Mouse (Mus musculus) neural tube, embryonic 12.5 days (tissue): ENCODE data around the gene Mpig6b. TPM values are rescaled to one million over a fixed set of nuclear protein-coding genes. Genes with fewer than 3 reads are reported as not detected.
A peak's percentile ranks its signal among the peaks of the same experiment; 100 is the strongest.
"Not testable (repeated sequence)": the region's sequence is repeated elsewhere in the genome, so short reads cannot be mapped to it uniquely, and the experiment has no call there.

Experiments used
- ATAC-seq: fragments of 200-750 bp; cut with Nextera tagmentation; 2 replicates; pipeline ENCODE4 v1.8.0; 2017; ENCODE audit warnings: low read depth, mild to moderate bottlenecking, moderate TSS enrichment, moderate library complexity; ENCODE audit not compliant: low FRiP score
- H3K27ac ChIP-seq: fragments of 300-500 bp; sonication (generic); 2 replicates; pipeline ENCODE4 v1.5.1; 2016
- H3K27me3 ChIP-seq: fragments of 300-500 bp; sonication (generic); replicated peaks from 2 replicates; pipeline ENCODE4 v1.6.1; 2016; ENCODE audit warnings: mild to moderate bottlenecking
- H3K36me3 ChIP-seq: fragments of 300-500 bp; sonication (generic); 2 replicates; pipeline ENCODE4 v1.6.1; 2016; ENCODE audit warnings: mild to moderate bottlenecking
- H3K4me1 ChIP-seq: fragments of 300-500 bp; sonication (generic); 2 replicates; pipeline ENCODE4 v1.6.1; 2016
- H3K4me2 ChIP-seq: fragments of 300-500 bp; sonication (generic); replicated peaks from 2 replicates; pipeline ENCODE4 v1.6.1; 2016; ENCODE audit warnings: mild to moderate bottlenecking
- H3K4me3 ChIP-seq: fragments of 300-500 bp; sonication (generic); 2 replicates; pipeline ENCODE4 v1.5.1; 2016
- H3K9ac ChIP-seq: fragments of 300-500 bp; sonication (generic); 2 replicates; pipeline ENCODE4 v1.6.1; 2016; ENCODE audit warnings: mild to moderate bottlenecking
- H3K9me3 ChIP-seq: fragments of 300-500 bp; sonication (generic); 2 replicates; pipeline ENCODE4 v1.6.1; 2016; ENCODE audit warnings: mild to moderate bottlenecking
- WGBS: fragments of 180-500 bp; shearing (Covaris S2); methylation state at CpG from one replicate; pipeline ENCODE4 v1.1.7; 2016; 5-methylcytosine and 5-hydroxymethylcytosine counted together
- polyA plus RNA-seq: library from polyadenylated mRNA; unstranded; fragments of >200 nt; fragmentation: Nextera tagmentation; extraction: Ambion mirVana; gene quantifications from 2 replicates; pipeline ENCODE4 v1.2.1, GENCODE M21; 2016

The Mpig6b gene
- polyA plus RNA-seq, 1 experiment from 2014 or later = 0.81 TPM

- Histone ChIP-seq H3K9ac (no peak overlapping the region), H3K27me3 (no peaks in the 10 kb centered on the region), H3K4me1 (peaks cover 22% of the 10 kb centered on the region), H3K9me3 (no peaks in the 10 kb centered on the region), H3K36me3 (no peaks in the 10 kb centered on the region), H3K27ac (no peak overlapping the region), H3K4me3 (no peak overlapping the region), H3K4me2 (no peak overlapping the region)
- 90% methylated on average over 4 of the region's 4 CpGs for WGBS
- no peak for ATAC-seq
These were observed 22.2 kb downstream of the Mpig6b start for GRCm38 (mm10) chr17:35043794-35044193.

GRCm38 (mm10) chr17:35039121-35039873 lies 26.7 kb downstream of the Mpig6b start:
- H3K4me1 ChIP-seq = no peaks in the 10 kb centered on the region
- WGBS = 87% methylated on average over 11 of the region's 11 CpGs
- no peak overlapping the region for H3K9ac ChIP-seq
- no peak overlapping the region for H3K4me2 ChIP-seq
- H3K27ac ChIP-seq = no peak overlapping the region
- ATAC-seq = no peak
- no peaks in the 10 kb centered on the region for H3K9me3 ChIP-seq
- no peaks in the 10 kb centered on the region for H3K36me3 ChIP-seq
- H3K4me3 ChIP-seq = no peak overlapping the region
- no peaks in the 10 kb centered on the region for H3K27me3 ChIP-seq

GRCm38 (mm10) chr17:35034896-35035295 lies 31.1 kb downstream of the Mpig6b start:
- Histone ChIP-seq H3K9me3 (no peaks in the 10 kb centered on the region), H3K4me3 (no peak overlapping the region), H3K9ac (no peak overlapping the region), H3K27me3 (no peaks in the 10 kb centered on the region), H3K36me3 (no peaks in the 10 kb centered on the region), H3K27ac (no peak overlapping the region), H3K4me1 (peaks cover 4% of the 10 kb centered on the region), H3K4me2 (no peak overlapping the region)
- 82% methylated on average over 6 of the region's 6 CpGs for WGBS
- no peak for ATAC-seq

GRCm38 (mm10) chr17:35033703-35034102 lies 32.3 kb downstream of the Mpig6b start:
- not testable (repeated sequence) for H3K27ac ChIP-seq

DNA sequence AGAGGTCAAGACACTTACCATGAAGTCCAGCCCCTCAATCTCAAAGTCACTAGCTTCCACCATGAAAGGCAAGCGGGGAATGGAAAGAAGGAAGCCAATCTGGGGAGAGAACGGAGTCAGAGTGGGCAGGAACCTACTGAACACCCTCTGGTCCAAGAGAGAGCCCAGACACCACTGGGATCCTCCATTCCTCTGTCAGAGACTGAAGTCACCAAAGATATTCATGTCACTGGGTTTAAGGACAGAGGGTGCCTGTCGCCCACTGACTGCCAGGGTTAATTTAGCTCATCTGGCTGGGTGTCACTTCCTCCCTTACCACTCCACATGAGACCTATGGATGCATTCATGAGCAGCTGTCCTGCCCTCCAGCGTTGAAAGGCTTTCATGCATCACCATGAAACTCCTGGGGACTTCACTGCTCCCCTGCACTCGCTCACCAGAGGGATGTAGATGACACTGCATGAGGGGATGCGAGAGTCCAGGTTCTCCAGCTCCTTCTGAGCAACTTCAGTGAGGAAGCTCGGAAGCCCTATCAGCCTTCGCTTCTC lies 33.6 kb downstream of the Mpig6b start:
- Histone ChIP-seq H3K27me3 (no peaks in the 10 kb centered on the region), H3K27ac (no peak overlapping the region), H3K4me2 (no peak overlapping the region), H3K9ac (no peak overlapping the region), H3K36me3 (no peaks in the 10 kb centered on the region), H3K4me1 (peaks cover 10% of the 10 kb centered on the region), H3K4me3 (no peak overlapping the region), H3K9me3 (no peaks in the 10 kb centered on the region)
- no peak for ATAC-seq
- 78% methylated on average over 8 of the region's 8 CpGs for WGBS

More at GRCm38 (mm10) chr17:35033703-35034102, 32.3 kb downstream of the Mpig6b start:
- not testable (repeated sequence) for H3K27me3 ChIP-seq, H3K36me3 ChIP-seq, H3K9me3 ChIP-seq, ATAC-seq, H3K4me2 ChIP-seq, H3K4me1 ChIP-seq, H3K4me3 ChIP-seq, H3K9ac ChIP-seq
- 76% methylated on average over 1 of the region's 1 CpGs for WGBS

GRCm38 (mm10) chr17:35031880-35032279 lies 34.1 kb downstream of the Mpig6b start:
- Histone ChIP-seq H3K9ac (no peak overlapping the region), H3K27ac (no peak overlapping the region), H3K4me1 (peaks cover 13% of the 10 kb centered on the region), H3K27me3 (no peaks in the 10 kb centered on the region), H3K4me2 (no peak overlapping the region), H3K4me3 (no peak overlapping the region), H3K36me3 (no peaks in the 10 kb centered on the region), H3K9me3 (no peaks in the 10 kb centered on the region)
- WGBS = 84% methylated on average over 7 of the region's 7 CpGs
- no peak for ATAC-seq

GRCm38 (mm10) chr17:35031272-35031671 lies 34.7 kb downstream of the Mpig6b start:
- H3K4me1 ChIP-seq = peaks cover 15% of the 10 kb centered on the region
- no peaks in the 10 kb centered on the region for H3K36me3 ChIP-seq
- H3K27me3 ChIP-seq = no peaks in the 10 kb centered on the region
- 91% methylated on average over 11 of the region's 11 CpGs for WGBS
- no peak for ATAC-seq
- no peak overlapping the region for H3K27ac ChIP-seq
- no peak overlapping the region for H3K4me3 ChIP-seq
- H3K9ac ChIP-seq = no peak overlapping the region
- no peak overlapping the region for H3K4me2 ChIP-seq
- H3K9me3 ChIP-seq = no peaks in the 10 kb centered on the region

GRCm38 (mm10) chr17:35029691-35030532 lies 36.1 kb downstream of the Mpig6b start:
- no peaks in the 10 kb centered on the region for H3K27me3 ChIP-seq
- peak overlapping the region; percentile 48 for H3K4me2 ChIP-seq
- no peak for ATAC-seq
- H3K9me3 ChIP-seq = no peaks in the 10 kb centered on the region
- 32% methylated on average over 19 of the region's 19 CpGs for WGBS
- H3K4me1 ChIP-seq = peaks cover 19% of the 10 kb centered on the region
- peak overlapping the region; percentile 38; the same call in 1 of the 2 replicates for H3K9ac ChIP-seq
- no peak overlapping the region for H3K27ac ChIP-seq
- no peak overlapping the region for H3K4me3 ChIP-seq
- H3K36me3 ChIP-seq = no peaks in the 10 kb centered on the region

GRCm38 (mm10) chr17:35028315-35028714 lies 37.7 kb downstream of the Mpig6b start:
- Histone ChIP-seq H3K27ac (no peak overlapping the region), H3K36me3 (no peaks in the 10 kb centered on the region), H3K9me3 (no peaks in the 10 kb centered on the region), H3K27me3 (no peaks in the 10 kb centered on the region), H3K4me1 (peaks cover 19% of the 10 kb centered on the region), H3K9ac (no peak overlapping the region), H3K4me3 (no peak overlapping the region), H3K4me2 (no peak overlapping the region)
- WGBS = 87% methylated on average over 2 of the region's 2 CpGs
- ATAC-seq = no peak

DNA sequence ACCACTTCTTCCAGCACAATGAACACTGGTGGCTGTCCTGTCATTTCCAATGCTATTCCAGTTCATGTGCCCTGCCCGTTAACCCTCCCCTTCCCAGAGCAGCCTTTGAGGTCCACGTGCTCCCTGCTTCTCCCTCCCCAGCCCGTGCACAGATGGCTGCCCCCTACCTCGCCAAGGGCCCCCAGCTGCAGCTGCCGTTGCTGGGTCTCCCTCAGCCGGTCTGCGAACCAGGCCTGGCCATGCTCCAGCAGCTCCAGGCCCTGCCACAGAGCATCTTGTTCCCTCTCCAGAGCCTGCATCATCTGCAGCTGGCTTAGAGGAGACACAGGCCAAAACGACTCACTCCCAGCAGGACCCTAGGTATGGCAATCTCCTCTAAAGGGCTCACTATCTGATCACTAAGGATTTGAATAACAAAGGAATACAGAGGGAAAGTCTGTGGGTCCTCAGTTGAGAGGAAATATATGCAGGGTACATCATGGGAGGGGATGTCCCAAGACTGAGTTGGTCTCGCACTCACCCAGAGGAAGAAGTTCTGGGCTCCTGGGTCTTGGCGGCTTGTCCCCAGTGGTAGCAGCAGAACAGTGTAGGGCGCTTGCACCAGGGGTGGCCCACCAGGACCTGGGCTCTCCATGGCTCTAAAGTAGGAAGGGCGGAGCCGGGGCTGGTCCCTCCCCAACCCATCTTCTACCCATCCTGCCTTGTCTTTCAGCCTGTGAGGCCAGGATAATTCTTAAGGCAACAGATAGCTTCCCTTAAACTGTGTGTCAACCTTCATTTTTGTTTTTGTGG lies 38.5 kb downstream of the Mpig6b start, which contains the start of gene Sapcd1:
Gene Sapcd1, minus strand, starts transcription at position 740 of the 792 bp plus-strand sequence.
- Histone ChIP-seq H3K9me3 (no peaks in the 10 kb centered on the region), H3K36me3 (no peaks in the 10 kb centered on the region), H3K27ac (no peak within 1 kb of the TSS), H3K4me3 (no peak within 1 kb of the TSS), H3K9ac (no peak within 1 kb of the TSS), H3K27me3 (no peaks in the 10 kb centered on the region), H3K4me1 (peaks cover 19% of the 10 kb centered on the region), H3K4me2 (peak within 1 kb of the TSS; percentile 30)
- ATAC-seq = peak; percentile 68
- WGBS = 30% methylated on average over 13 of the region's 13 CpGs

DNA sequence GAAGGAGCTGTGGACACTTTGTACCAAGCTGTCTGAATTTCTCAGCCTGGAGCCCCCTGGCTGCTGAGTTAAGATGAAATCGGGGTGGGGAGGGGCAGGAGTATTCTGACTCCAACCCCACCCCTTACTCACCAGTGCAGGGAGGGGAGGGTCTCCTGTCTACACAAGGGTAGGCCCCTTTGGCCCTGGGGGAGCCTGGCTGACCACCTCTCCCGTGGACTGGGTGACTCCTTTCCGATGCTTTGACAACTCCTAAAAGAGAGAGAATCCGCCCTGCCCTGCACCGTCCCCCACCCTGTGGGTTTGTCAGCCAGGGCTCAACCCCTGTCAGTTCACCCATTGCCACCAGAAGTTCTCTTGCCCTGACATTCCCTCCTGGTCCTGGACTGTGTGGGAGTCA lies 39.8 kb downstream of the Mpig6b start:
- no peak for ATAC-seq
- 88% methylated on average over 5 of the region's 5 CpGs for WGBS
- Histone ChIP-seq H3K27me3 (no peaks in the 10 kb centered on the region), H3K36me3 (no peaks in the 10 kb centered on the region), H3K4me3 (no peak overlapping the region), H3K4me2 (no peak overlapping the region), H3K27ac (no peak overlapping the region), H3K9me3 (no peaks in the 10 kb centered on the region), H3K4me1 (peaks cover 23% of the 10 kb centered on the region), H3K9ac (0 out of 2 replicates have a peak overlapping the region, but pooled peaks have one; percentile 8)
